Mouse (Mus musculus) embryo, embryonic 11 days (tissue): ENCODE measurements around the gene BC003965.

ENCODE experiments used
- DNase-seq: peaks from one replicate; pipeline ENCODE4 v3.0.0-alpha.2; 2015

Gene BC003965

DNA sequence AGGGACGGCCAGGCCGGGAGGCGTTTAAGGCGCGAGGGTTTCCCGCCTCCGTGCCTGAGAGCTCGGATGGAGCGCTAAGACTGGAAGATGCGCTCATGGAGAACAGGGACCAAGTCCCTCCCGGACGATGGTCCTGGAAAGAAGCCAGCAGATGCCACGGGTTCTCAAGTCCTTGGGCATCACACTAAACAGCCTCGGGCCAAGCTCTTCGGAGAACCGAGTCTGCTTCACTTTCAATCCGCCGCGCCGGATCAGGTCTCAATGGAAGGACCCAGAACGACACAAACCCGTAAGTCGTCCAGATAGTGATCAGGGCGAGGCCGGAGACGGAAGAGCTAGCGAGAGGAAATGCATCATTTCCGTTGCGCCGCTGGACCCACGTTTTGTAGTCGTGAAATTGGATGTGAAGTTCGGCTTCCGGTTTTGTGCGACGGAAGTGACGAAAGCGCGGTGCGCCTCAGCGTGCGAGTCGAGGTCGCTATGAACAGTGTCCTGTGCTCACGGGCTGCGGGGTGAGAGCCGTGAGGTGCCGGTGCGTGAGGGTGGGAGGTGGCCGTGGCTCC lies at the start of gene BC003965:
Gene BC003965, plus strand, starts transcription at position 426 of the 563 bp plus-strand sequence.
- DNase-seq, result peak; percentile 99

DNA sequence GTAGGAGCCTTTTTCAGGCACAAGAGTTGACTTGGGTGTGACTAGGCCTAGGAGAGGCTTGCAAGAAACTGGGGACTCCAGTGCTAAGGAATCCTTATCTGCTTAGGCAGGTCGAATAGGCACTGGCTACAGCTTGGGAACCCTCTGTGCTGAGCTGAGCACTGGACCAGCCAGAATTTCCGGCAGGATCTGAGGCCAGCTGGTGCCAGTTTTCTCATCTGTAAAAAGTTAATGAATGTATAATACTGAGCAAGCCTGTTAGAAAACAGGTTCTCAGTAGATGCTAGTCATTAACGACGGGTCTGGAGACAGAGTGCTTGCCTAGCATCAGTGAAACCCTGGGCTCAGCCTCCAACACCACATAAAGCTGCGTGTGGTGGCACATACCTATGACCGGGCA lies 48.7 kb upstream of the BC003965 start:
- no peak for DNase-seq

DNA sequence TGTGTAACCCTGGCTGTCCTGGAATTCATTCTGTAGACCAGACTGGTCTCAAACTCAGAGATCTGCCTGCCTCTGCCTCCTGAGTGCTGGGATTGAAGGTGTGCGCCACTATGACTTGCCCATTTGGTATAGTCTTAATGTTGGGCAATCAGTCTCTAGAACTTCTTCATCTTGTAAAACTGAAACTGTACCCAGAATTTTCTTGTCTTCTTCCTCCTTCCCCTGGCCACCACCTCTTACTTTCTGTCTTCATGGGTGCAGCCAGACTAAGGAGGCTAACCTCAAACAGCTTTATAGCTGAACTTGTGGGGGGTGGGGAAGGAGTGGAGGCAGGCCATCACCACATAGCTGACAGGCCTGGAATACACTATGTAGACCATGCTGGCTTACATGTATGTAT lies 45.6 kb upstream of the BC003965 start:
- no peak for DNase-seq

DNA sequence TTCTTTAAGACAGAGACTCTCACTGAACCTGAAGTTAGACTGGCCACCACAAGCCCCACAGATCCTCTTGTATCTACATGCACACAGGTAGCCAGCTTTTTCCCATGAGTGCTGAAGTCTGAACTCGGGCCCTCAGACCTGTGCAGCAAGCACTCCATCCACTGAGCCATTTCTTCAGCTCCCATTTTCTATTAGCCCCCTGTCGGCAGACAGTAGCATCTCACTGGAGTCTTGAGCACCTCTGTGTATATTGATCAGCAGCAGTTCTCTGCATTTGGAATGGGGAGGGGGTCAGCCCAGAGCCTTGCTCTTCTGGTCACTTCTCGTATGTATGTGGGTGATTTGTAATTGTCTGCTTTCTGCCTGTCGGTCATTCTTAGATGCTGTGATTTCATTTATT lies 44.4 kb upstream of the BC003965 start:
- peak; percentile 16 for DNase-seq

DNA sequence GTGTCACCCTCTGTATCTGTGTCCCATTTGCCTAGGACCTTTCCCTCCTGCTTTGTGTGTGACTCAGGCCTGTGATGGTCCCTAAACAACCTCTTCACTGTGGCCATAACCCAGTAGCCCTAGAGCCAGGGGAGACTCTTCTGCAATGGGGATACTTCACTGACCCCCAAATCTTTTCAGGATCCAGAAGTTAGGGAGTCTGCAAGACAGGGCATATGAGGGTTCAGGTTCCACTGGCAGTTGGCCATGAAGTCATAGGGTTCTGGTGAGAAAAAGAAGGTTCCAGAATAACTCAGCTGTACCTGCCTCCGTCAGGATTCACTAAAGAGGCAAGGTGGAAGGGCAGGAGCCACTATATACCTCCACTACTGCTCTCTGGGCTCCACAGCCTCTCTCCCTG lies 22.2 kb upstream of the BC003965 start, which contains the start of gene Ccdc154:
Gene Ccdc154, plus strand, starts transcription at position 301 of the 400 bp plus-strand sequence.
- DNase-seq, result no peak

DNA sequence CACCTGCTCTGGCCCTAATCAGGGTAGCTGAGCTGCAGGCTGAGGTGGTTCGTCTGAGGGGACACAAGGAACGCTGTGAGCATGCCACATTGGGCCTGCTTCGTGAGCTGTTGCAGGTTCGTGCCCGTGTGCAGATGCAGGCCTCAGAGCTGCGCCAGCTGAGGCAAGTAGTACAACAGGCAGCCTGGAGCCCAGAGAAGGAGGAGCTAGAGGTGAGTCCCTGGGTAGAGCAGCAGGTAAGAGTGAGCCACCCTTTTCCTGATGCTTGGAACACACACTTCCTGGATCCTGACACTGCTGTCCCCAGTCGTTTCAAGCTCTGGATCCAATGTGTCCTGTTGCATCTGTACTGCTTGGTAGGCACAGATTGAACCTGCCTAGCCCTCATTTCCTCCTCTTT lies 21.0 kb upstream of the BC003965 start:
- no peak for DNase-seq

DNA sequence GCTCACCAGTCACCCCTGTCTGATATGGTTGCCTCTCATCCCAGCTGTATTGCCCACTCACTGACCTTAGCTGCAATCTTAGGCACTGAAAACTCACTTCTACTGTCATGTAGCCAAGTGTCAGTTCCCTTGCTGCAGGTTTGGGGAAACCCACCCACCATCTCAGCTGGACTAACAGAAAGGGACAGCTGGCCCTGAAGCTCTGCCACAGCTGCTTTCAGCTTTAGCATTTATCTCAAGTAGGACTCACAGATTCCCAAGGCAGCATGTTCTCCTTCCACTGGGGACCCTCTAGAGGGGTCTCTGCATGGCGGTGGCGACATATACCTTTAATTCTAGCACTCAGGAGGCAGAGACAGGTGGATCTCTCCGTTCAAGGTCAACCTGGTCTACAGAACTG lies 19.6 kb upstream of the BC003965 start:
- no peak for DNase-seq

DNA sequence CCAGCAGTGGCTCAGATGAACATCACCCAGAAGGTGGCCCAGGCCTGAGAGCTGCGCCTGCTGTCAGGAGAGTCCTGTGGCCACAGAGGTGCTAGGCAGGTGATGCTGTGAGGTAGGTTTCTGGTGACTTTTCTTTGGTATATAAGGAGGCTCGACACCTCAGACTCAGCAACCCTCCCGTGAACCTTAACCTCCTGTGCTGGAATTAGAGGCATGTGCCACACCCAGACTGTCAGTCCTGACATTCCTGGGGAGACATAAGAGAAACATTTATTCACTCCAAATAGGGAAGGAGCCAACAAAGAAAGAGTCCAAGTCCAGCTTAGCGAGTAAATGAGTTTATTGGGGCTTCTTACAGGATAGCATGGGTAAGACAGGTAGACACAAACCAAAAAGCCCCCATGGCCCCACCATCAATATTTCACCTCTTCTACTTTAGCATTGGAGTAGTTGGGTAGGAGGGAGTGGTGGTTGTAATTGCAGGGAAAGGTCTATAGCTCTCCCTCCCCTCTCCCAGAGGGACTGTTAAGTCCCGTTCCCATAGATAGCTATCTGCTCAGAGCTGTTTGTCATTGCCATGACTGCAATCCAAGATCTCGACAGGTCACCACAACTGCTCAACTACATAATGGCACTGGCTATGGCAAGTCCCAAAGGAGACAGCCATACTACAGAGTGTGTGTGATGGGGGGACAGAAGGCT lies 18.2 kb upstream of the BC003965 start:
- DNase-seq, result no peak

DNA sequence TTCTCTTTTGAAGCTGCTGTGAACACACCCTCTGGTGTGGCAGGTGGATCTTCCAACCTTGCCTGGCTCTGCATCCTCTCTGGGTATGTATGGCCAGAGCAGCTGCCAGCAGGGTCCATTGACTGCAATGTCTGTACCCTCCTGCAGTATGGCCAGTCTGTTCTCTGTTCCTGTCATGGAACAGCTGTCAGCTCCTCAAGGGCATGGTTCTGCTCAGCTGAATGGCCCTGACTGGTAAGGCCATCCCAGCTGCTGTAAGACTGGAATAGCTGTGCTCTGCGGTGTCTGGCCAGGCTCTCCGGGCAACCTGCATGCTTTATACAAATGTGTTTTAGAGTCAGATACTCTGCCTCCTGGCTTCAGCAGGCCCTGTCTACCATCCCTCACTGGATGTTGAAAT lies 14.6 kb upstream of the BC003965 start:
- no peak for DNase-seq

DNA sequence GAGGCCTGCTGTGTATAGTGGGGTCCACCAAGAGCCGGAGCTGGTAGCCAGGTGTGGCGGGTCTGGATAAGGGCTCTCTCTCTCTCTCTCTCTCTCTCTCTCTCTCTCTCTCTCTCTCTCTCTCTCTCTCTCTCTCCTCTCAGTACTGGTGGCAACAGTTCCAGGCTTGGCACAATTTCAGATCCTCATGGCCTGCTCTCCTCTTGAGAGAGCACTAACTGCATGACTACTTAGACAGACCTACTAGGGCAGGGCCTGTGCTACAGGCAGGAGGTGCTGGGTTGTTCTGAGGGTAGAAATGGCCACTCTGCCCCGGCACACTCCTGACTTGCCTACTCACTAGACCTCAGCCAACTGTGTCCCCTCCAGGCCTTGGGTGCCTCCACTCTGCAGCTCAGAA lies 11.8 kb upstream of the BC003965 start:
- DNase-seq, result no peak

DNA sequence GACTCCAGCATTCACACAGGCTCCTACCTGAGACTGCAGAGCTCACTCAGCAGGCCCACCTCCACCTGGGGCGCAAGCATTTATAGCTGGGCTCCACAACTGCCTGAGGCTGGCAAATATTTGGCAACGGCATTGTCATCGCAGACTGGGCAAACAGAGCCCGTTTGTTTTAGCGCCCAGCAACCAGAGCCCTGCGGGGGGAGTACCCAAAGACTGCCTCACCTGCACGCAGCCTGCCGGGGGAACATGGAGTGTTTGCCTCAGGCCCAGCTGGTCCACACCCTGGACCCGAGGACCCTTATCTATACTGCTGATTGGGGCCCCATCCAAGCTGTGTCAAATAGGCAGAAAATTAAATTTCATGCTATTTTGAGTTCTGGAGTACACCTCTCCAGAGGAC lies 8.9 kb upstream of the BC003965 start, which contains the start of gene Gm38655:
Gene Gm38655, minus strand, starts transcription at position 61 of the 400 bp plus-strand sequence.
- DNase-seq, result no peak

DNA sequence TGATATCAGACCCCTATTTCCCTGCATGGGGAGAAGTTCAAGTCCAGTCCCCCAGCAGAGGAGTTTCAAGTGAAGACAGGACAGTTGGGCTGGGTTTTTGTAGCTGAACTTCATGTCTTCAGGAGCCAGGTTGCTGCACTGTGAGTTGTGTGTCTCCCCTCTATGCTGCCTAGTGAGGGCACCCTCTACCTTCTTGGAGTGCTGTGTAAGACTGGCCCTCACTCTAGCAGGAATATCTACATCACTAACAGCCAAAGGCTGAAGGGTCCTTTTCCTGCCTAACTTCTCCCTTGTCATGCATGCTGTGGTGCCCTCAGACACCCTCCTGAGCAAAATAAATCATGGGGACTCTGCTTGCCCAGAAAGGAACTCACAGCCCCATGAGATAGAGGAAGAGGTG lies 1.1 kb upstream of the BC003965 start:
- no peak for DNase-seq

DNA sequence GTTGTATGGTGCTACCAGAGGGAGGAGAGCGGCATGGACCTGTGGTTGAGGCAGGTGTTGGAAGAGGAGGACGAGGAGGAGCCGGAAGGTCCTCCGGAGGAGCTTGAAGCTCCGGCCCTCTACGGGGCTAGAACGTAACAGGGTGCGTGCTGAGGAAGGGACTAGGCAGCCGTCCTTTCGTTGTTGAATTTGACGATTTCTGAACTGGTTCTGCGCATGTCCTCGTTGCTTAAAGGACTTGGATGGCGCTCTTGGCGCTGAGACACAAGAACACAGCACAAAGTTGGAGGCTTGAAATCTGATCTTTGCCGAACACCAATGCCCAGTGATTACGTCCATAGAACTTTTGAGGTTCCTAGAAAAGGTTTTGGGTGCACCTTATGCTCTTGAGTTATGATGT lies 607 bp downstream of the BC003965 start:
- no peak for DNase-seq

DNA sequence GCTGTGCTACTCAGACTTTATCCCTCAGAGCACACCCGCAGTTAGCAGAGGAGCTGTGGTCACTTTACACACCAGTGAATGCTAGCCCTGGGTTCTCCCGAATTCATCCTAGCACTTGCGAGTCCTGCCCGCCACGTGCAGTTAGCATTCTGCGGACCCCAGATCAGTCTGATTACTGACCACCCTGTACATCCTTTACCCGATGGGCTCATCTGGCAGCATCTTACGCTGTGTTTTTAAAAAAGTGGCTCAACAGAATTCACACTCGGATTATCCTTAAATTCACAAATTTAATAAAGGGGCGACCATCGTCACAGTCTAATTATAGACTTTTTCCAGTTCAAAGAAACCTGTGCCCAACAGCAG lies 3.4 kb downstream of the BC003965 start:
- DNase-seq, result no peak

DNA sequence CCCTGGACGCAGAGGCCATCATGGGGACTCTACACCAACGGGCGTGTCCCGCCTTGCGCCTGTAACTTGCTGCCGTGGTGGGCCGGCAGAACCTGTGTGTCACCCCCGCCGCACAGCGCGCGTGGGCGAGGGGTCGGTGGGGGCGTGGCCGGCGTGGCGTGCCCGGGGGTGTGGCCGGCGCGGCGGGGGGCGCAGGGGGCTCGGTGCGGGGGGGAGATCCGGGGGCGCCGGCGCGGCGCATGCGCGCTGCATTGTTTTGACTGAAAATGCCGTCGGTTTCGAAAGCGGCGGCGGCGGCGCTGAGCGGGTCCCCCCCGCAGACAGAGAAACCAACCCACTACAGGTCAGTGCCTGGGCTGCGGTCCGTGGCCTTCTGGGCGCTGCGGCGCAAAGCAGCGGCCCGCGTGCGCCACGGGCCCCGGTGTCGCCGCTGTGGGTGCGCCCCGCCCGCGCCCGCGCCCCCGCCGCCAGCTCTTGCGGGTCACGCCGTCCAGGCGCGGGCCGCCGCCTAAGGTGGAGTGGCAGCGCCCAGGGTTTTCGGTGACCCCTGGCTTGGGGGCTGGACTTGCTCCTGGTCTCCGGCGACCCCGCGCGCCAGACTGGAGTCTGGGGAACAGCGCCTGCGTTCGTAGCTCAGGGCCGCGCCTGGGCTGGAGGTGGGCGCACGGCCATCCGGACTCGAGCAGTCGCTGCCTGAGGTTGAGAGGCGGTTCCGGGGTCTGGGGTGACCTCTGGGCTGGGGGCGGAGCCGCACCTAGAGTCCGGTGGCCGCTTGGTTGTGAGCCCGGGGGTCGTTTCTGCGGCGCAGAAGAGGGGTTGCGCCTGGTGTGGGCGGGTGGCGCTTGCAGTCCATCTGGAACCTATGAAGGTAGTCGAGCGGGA lies 4.0 kb downstream of the BC003965 start, which contains the start of gene Unkl:
Gene Unkl, plus strand, starts transcription at position 248 of the 882 bp plus-strand sequence.
- DNase-seq, result peak; percentile 81

DNA sequence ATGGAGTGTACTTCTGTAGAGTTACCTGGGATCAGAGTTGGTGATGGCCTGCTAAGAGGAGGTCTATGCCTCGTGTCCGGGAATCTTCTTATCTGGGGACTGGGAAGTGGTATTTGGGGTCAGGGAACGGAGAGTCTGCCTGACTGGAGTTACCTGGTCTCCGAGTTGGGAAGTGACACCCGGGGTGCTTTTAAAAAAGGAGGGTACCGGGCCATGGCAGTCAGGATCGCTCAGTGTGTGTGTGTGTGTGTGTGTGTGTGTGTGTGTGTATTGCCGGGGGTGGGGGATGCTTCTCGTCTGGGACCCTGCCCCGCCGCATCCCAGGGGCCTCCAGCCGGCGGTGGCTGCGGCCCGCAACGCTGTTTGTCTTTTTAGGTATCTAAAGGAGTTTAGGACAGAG lies 4.7 kb downstream of the BC003965 start:
- DNase-seq, result no peak

DNA sequence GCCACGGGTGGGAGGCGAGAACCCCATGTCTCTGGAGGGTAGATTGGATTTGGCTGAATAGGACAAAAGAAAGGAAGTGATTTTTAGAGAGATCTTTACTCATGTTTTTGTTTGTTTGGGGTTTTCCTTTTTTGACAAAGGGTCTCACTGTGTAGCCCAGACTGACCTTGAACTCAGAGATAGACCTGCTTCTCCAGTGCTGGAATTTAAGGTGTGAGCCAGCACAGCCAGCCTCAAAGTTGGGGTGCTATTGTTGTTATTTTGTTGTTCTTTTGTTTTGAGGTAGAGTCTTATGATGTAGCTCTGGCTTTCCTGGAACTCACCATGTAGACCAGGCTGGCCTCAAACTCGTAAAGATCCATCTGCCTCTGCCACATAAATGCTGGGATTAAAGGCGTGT lies 18.0 kb downstream of the BC003965 start:
- no peak for DNase-seq

DNA sequence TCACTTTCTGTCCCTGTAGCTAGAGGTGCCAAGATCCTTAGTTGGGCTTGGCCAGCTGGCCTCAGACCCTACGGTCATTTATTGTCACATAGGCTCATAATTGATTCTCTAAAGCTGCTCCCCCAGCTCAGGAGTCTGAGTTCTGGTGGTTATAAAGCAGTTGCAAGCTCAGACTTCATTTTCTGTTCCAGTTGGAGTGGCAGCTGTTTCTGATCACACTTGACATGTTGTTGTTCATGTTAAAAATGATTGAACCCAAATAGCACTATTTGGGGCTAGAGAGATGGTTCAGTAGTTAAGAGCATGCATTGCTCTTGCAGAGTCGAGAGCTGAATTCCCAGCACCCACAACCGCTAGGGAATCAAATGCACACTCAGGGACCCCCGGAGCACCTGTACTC lies 25.7 kb downstream of the BC003965 start:
- no peak for DNase-seq

DNA sequence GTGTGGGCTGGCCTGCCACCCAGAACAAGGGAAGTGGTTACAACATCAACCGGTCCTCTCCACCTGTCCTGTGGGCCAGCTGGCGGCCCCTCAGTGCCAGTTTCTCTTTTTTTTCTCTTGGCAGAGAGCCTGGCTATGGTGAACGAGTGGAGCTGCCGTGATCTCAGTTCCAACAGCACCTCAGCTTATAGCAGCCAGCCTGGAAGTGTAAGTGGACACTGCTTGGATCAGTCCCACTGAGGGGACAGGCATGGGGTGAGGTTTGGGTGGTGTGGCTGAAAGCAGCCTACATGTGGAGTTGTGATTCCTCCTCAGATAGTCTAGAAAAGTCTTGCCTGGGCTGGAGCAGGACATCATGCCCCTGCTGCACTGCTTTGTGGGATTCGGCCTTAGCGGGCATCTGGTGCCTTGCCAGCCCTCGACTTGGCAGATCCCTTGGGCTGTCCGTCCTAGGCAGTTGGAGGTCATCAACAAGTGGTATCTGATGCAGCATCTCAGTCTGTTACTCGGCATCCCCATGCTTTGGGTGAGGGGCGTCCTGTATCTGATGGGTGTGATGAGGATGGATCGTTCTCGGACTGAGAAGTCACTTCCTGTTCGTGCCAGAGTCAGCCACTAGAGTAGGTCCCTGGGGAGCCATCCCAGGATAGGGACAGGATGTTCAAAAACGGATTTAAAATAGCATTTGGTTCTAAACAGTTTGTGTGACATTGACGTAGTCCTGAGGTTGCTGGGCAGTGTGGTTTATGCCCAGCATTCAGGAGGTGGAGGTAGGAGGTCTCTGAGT lies 26.5 kb downstream of the BC003965 start:
- no peak for DNase-seq

DNA sequence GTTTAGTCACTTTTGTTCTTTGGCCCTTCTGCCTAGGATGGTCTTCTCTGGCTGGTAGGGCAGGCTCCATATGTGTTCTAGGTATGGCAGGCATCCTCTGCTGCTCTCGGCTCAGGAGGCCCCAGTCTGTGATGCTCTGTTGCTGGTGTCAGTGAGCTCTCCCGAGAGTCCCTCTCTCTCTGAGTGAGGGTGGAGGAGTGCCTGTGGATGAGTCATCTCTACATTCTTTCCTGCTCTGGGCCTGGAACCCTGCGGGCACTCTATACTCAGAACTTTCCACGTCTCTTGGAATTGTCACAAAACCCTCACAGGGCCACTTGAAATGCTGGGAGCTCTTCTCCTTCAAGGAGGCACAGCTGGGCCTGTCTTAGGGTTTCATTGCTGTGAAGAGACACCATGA lies 27.4 kb downstream of the BC003965 start:
- no peak for DNase-seq

DNA sequence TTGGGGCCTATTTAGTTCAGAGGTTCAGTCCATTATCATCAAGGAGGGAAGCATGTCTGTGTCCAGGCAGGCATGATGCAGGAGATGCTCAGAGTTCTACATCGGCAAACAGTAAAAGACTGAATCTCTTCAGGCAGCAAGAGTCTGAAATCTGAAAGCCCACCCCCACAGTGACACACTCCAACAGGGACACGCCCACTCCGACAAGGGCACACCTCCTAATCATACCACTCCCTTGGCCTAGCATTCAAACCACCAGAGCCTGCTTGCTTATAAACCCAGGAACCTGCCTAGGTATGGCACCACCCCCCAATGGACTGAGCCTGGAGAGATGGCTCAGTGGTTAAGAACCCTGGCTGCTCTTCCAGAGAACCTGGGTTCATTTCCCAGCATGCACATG lies 31.1 kb downstream of the BC003965 start:
- DNase-seq, result no peak

DNA sequence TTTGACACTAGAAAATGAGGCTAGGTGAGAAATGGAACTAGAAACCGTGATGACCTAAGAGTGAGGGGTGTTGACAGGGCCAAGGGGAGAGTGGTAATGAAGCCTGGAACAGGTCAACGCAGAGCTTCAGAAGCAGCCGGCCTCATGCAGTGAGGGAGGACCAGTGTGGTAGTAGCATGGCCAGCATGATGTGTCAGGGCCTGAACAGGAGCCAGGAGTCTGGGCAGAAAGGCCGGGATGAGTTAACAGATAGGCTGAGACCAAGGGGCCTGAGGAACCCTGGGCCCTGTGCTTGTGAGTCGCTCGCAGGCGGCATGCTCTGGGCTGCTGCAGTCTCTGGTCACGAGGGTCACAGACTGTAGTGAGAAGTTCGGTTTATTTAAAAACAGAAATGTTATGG lies 34.6 kb downstream of the BC003965 start:
- no peak for DNase-seq
